Mouse (Mus musculus) testis, postnatal 10 days (tissue): ENCODE data around the gene Fhod1.
"Not testable (repeated sequence)": the region's sequence is repeated elsewhere in the genome, so short reads cannot be mapped to it uniquely, and the experiment has no call there.

Source experiments
- DNase-seq: peaks from one replicate; pipeline ENCODE4 v3.0.0; 2021; ENCODE audit warnings: low spot score

Fhod1 gene

GRCm38 (mm10) chr8:105295895-105296573, 51.7 kb downstream of the Fhod1 start, which contains the start of gene Exoc3l:
TSS of gene Exoc3l (minus strand) at chr8:105296101.
- peak; percentile 76 for DNase-seq

GRCm38 (mm10) chr8:105295256-105295655, 52.5 kb downstream of the Fhod1 start:
- DNase-seq = no peak

- DNase-seq = no peak
Measured at GRCm38 (mm10) chr8:105294776-105295175, 53.0 kb downstream of the Fhod1 start.

GRCm38 (mm10) chr8:105293405-105293804, 54.3 kb downstream of the Fhod1 start:
- DNase-seq = peak; percentile 47

GRCm38 (mm10) chr8:105292471-105292870, 55.3 kb downstream of the Fhod1 start:
- no peak for DNase-seq

- DNase-seq = not testable (repeated sequence)
Measured at GRCm38 (mm10) chr8:105291802-105292201, 56.0 kb downstream of the Fhod1 start.

GRCm38 (mm10) chr8:105291364-105291763, 56.4 kb downstream of the Fhod1 start:
- DNase-seq = peak; percentile 39

- DNase-seq = peak; percentile 99
Measured at GRCm38 (mm10) chr8:105290554-105291314, 57.0 kb downstream of the Fhod1 start.

GRCm38 (mm10) chr8:105289805-105290460, 57.8 kb downstream of the Fhod1 start, which contains the start of gene 4931428F04Rik:
TSS of gene 4931428F04Rik (minus strand) at chr8:105289864.
- peak; percentile 75 for DNase-seq

- DNase-seq = peak; percentile 98
Measured at GRCm38 (mm10) chr8:105288958-105289732, 58.6 kb downstream of the Fhod1 start.

GRCm38 (mm10) chr8:105288231-105288630, 59.5 kb downstream of the Fhod1 start:
- DNase-seq = no peak

GRCm38 (mm10) chr8:105286907-105287306, 60.8 kb downstream of the Fhod1 start:
- DNase-seq = no peak

GRCm38 (mm10) chr8:105285514-105285913, 62.2 kb downstream of the Fhod1 start:
- no peak for DNase-seq

GRCm38 (mm10) chr8:105283074-105283473, 64.7 kb downstream of the Fhod1 start:
- DNase-seq = peak; percentile 74

GRCm38 (mm10) chr8:105282239-105282638, 65.5 kb downstream of the Fhod1 start:
- DNase-seq = no peak

GRCm38 (mm10) chr8:105281821-105282220, 65.9 kb downstream of the Fhod1 start:
- no peak for DNase-seq

- DNase-seq = no peak
Measured at GRCm38 (mm10) chr8:105280567-105280966, 67.2 kb downstream of the Fhod1 start.
